Mouse (Mus musculus): ENCODE measurements around the gene Gbp8.
"Not testable (repeated sequence)": the region's sequence is repeated elsewhere in the genome, so short reads cannot be mapped to it uniquely, and the experiment has no call there.

DNA sequence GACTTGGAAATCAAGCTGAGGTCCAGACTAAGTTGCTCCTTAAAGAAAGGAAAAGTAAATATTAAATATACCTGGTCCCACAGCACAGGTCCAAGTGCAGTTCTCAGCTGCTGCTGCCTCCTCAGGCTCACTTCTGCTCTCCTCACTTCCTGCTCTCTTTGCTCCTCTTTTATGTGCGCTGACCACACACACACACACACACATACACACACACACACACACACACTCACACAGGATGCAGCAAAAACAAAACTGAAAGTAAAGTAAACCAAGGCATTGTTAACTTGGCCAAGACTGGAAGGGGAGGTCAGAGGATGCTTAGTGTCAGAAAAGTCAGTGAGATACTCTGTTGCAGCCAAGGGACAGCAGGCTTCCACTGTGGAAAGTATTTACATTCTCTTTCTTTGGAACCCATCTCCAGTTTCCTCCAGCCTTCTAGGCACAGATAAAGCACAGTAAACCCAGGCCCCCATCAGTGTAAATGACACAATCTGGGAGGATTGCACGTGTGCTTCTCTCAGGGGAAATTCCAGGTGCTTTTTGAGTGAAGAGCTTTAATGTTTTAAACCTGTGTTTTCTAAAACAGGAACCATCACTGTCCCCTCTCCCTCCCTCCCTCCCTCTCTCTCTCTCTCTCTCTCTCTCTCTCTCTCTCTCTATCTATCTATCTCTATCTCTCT, at the start of gene Gbp8, which contains the start of the genes Gbp9 and Gbp4:
- not testable (repeated sequence) for TF ChIP-seq CTCF (IDR thresholded peaks at IDR 0.05; ENCODE audit: borderline replicate concordance, insufficient read depth, low read length); POLR2A (IDR thresholded peaks at IDR 0.05; ENCODE audit: low read depth, low read length)
